Mouse (Mus musculus) megakaryocyte, embryonic 14.5 days (primary cell): ENCODE measurements around the gene Wars.

Source experiments
- FLI1 ChIP-seq: IDR thresholded peaks from 2 replicates; pipeline ENCODE4 v1.6.1; 2012; ENCODE audit warnings: low read length, inconsistent platforms, mixed read lengths
- GATA1 ChIP-seq: IDR thresholded peaks from 3 replicates; pipeline ENCODE4 v1.6.1; 2012; ENCODE audit warnings: mixed read lengths, low read length, inconsistent platforms, borderline replicate concordance

DNA sequence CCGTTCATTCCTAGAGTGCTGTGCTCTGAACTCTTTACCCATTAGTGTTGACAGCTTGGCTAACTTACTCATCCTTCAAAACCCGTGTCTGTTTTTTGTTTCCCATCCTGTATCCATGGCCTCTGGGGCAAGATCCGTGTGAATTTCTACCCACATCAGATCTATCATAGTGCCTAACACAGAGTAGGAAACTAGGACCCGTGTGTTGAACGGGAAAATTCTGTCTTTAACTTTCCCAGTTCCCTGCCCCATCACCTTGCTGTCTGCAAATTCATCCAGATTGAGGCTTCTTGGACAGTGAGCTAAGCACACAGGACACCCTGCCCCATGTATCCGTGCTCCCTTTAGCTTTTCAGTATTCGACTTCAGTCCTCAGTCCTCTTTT is 450 bp upstream of the Wars start:
- TF ChIP-seq GATA1 (no peak), FLI1 (no peak)
